Mouse (Mus musculus) testis, adult 2 months (tissue): ENCODE measurements around the gene Ncor2.

Source experiments
- CTCF ChIP-seq: fragments of 200-500 bp; IDR thresholded peaks from 2 replicates; pipeline ENCODE4 v1.5.1; 2012; ENCODE audit warnings: low read depth, mild to moderate bottlenecking, inconsistent platforms, low read length, moderate library complexity; ENCODE audit not compliant: control insufficient read depth, insufficient read depth, insufficient replicate concordance
- POLR2A ChIP-seq: fragments of 200-500 bp; IDR thresholded peaks from 2 replicates; pipeline ENCODE4 v1.6.1; 2012; ENCODE audit warnings: low read depth, mild to moderate bottlenecking, inconsistent platforms, low read length, moderate library complexity; ENCODE audit not compliant: control insufficient read depth

DNA sequence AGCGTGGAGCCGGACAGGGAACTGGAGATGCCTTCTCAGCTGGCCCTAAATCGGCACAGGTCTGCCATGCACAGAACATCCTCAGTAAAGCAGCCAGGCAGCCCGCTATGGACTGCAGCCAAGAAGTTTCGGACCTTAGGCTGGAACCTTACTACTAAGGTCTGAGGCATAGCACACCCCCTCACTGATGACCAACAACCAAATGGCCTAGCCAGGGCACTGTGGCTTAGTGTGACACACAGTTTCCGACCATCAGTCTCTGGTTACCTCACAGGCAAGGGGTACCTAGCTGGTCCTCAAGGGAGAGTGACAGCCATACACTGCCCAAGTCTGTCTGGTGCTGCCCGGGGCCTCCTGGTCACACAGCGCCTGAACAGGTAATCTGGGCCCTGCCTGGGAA, 105.1 kb downstream of the Ncor2 start:
- TF ChIP-seq CTCF: no peak
- TF ChIP-seq POLR2A: no peak
